Mouse (Mus musculus) limb, embryonic 14.5 days (tissue): ENCODE measurements at regions not wholly inside any gene's neighbourhood (a gene's known extent, or its start where the extent isn't known, plus 50 kb on each side); places are given as distances from the start of the nearest gene placed in this dataset.

ENCODE experiments used
- ATAC-seq: fragments of 200-750 bp; cut with Nextera tagmentation; 2 replicates; pipeline ENCODE4 v1.8.0; 2017; ENCODE audit warnings: low read depth, moderate number of reproducible peaks, moderate TSS enrichment; ENCODE audit not compliant: low FRiP score
- DNase-seq: peaks from one replicate; pipeline ENCODE4 v3.0.0-alpha.2; 2015; ENCODE audit warnings: low spot score
- H3K27ac ChIP-seq: fragments of 300-500 bp; sonication (generic); replicated peaks from 2 replicates; pipeline ENCODE4 v1.5.1; 2014; ENCODE audit warnings: low read depth, mild to moderate bottlenecking, low read length, moderate library complexity, mixed read lengths
- H3K27me3 ChIP-seq: fragments of 300-500 bp; sonication (generic); 2 replicates; pipeline ENCODE4 v1.6.1; 2014; ENCODE audit warnings: low read length, mixed read lengths; ENCODE audit not compliant: control insufficient read depth, insufficient read depth
- H3K36me3 ChIP-seq: fragments of 300-500 bp; sonication (generic); 2 replicates; pipeline ENCODE4 v1.6.1; 2014; ENCODE audit warnings: mild to moderate bottlenecking, low read length, moderate library complexity, mixed read lengths; ENCODE audit not compliant: control insufficient read depth, insufficient read depth
- H3K4me1 ChIP-seq: fragments of 300-500 bp; sonication (generic); 2 replicates; pipeline ENCODE4 v1.6.1; 2014; ENCODE audit warnings: antibody characterized with exemption, low read length, mixed read lengths; ENCODE audit not compliant: control insufficient read depth, insufficient read depth
- H3K4me2 ChIP-seq: fragments of 300-500 bp; sonication (generic); replicated peaks from 2 replicates; pipeline ENCODE4 v1.6.1; 2014; ENCODE audit warnings: low read depth, mild to moderate bottlenecking, low read length, moderate library complexity; ENCODE audit not compliant: severe bottlenecking
- H3K4me3 ChIP-seq: fragments of 300-500 bp; sonication (generic); replicated peaks from 2 replicates; pipeline ENCODE4 v1.5.1; 2014; ENCODE audit warnings: low read length
- H3K9ac ChIP-seq: fragments of 300-500 bp; sonication (generic); 2 replicates; pipeline ENCODE4 v1.6.1; 2014; ENCODE audit warnings: mild to moderate bottlenecking, low read depth, low read length, moderate library complexity; ENCODE audit not compliant: severe bottlenecking
- H3K9me3 ChIP-seq: fragments of 300-500 bp; sonication (generic); 2 replicates; pipeline ENCODE4 v1.6.1; 2016; ENCODE audit warnings: low read length; ENCODE audit not compliant: control insufficient read depth
- POLR2A ChIP-seq: fragments of 200-500 bp; IDR thresholded peaks from 2 replicates; pipeline ENCODE4 v1.8.0; 2012; ENCODE audit warnings: inconsistent platforms, mild to moderate bottlenecking, moderate library complexity, borderline replicate concordance; ENCODE audit not compliant: insufficient read depth, insufficient read length; ENCODE audit errors: extremely low read depth
- WGBS: fragments of 180-500 bp; shearing (Covaris S2); extraction: QIAGEN DNeasy Blood & Tissue Kit; methylation state at CpG from one replicate; pipeline ENCODE4 v1.1.7; 2014; 5-methylcytosine and 5-hydroxymethylcytosine counted together

- no peak overlapping the region for H3K27ac ChIP-seq
- TF ChIP-seq POLR2A = no peak
- 56% methylated on average over 3 of the region's 3 CpGs for WGBS
- H3K4me1 ChIP-seq = no peaks in the 10 kb centered on the region
- no peak overlapping the region for H3K4me2 ChIP-seq
- H3K9me3 ChIP-seq = no peaks in the 10 kb centered on the region
- DNase-seq = no peak
- no peak overlapping the region for H3K4me3 ChIP-seq
- no peak overlapping the region for H3K9ac ChIP-seq
- no peak for ATAC-seq
- no peaks in the 10 kb centered on the region for H3K36me3 ChIP-seq
- H3K27me3 ChIP-seq = no peaks in the 10 kb centered on the region
Measured at GRCm38 (mm10) chr13:69216579-69216978, 217.2 kb upstream of the Adcy2 start.

- H3K4me2 ChIP-seq = no peak overlapping the region
- H3K27me3 ChIP-seq = no peaks in the 10 kb centered on the region
- no peak overlapping the region for H3K27ac ChIP-seq
- H3K4me3 ChIP-seq = no peak overlapping the region
- H3K9me3 ChIP-seq = no peaks in the 10 kb centered on the region
- WGBS = 67% methylated on average over 1 of the region's 1 CpGs
- no peak overlapping the region for H3K9ac ChIP-seq
- no peak for ATAC-seq
- DNase-seq = peak; percentile 79
- TF ChIP-seq POLR2A = no peak
- H3K36me3 ChIP-seq = no peaks in the 10 kb centered on the region
- no peaks in the 10 kb centered on the region for H3K4me1 ChIP-seq
Measured at GRCm38 (mm10) chr13:69220425-69220824, 221.1 kb upstream of the Adcy2 start.

- Histone ChIP-seq H3K27ac (no peak overlapping the region), H3K4me1 (no peaks in the 10 kb centered on the region), H3K36me3 (no peaks in the 10 kb centered on the region), H3K9me3 (no peaks in the 10 kb centered on the region), H3K4me2 (no peak overlapping the region), H3K27me3 (no peaks in the 10 kb centered on the region), H3K9ac (no peak overlapping the region), H3K4me3 (no peak overlapping the region)
- WGBS = 76% methylated on average over 5 of the region's 5 CpGs
- TF ChIP-seq POLR2A = no peak
- ATAC-seq = no peak
- DNase-seq = no peak
Measured at GRCm38 (mm10) chr13:69226538-69226937, 227.2 kb upstream of the Adcy2 start.

- ATAC-seq (peak; percentile 80), DNase-seq (peak; percentile 31)
- H3K27ac ChIP-seq = no peak overlapping the region
- no peak overlapping the region for H3K4me2 ChIP-seq
- no peaks in the 10 kb centered on the region for H3K9me3 ChIP-seq
- TF ChIP-seq POLR2A = no peak
- no peaks in the 10 kb centered on the region for H3K4me1 ChIP-seq
- H3K4me3 ChIP-seq = no peak overlapping the region
- WGBS = 40% methylated on average over 10 of the region's 10 CpGs
- H3K36me3 ChIP-seq = no peaks in the 10 kb centered on the region
- H3K9ac ChIP-seq = no peak overlapping the region
- H3K27me3 ChIP-seq = no peaks in the 10 kb centered on the region
Measured at GRCm38 (mm10) chr13:69230361-69230943, 231.1 kb upstream of the Adcy2 start.

GRCm38 (mm10) chr13:69236386-69236785, 237.0 kb upstream of the Adcy2 start:
- WGBS = 80% methylated on average over 5 of the region's 5 CpGs
- H3K4me2 ChIP-seq = no peak overlapping the region
- no peaks in the 10 kb centered on the region for H3K36me3 ChIP-seq
- no peaks in the 10 kb centered on the region for H3K4me1 ChIP-seq
- no peak overlapping the region for H3K4me3 ChIP-seq
- ATAC-seq (no peak), DNase-seq (no peak)
- no peaks in the 10 kb centered on the region for H3K9me3 ChIP-seq
- H3K27me3 ChIP-seq = no peaks in the 10 kb centered on the region
- H3K9ac ChIP-seq = no peak overlapping the region
- no peak overlapping the region for H3K27ac ChIP-seq
- TF ChIP-seq POLR2A = no peak

GRCm38 (mm10) chr13:69237918-69238317, 238.6 kb upstream of the Adcy2 start:
- no peaks in the 10 kb centered on the region for H3K9me3 ChIP-seq
- no peak for TF ChIP-seq POLR2A
- no peaks in the 10 kb centered on the region for H3K27me3 ChIP-seq
- no peaks in the 10 kb centered on the region for H3K36me3 ChIP-seq
- ATAC-seq (no peak), DNase-seq (no peak)
- H3K27ac ChIP-seq = no peak overlapping the region
- 79% methylated on average over 3 of the region's 3 CpGs for WGBS
- H3K4me2 ChIP-seq = no peak overlapping the region
- H3K4me3 ChIP-seq = no peak overlapping the region
- 0 out of 2 replicates have a peak, but pooled peaks cover 2% of the 10 kb centered on the region for H3K4me1 ChIP-seq
- no peak overlapping the region for H3K9ac ChIP-seq
